Mouse (Mus musculus) heart, adult 2 months (tissue): Measurements from ENCODE around the gene Pik3r2.

Source experiments
- CTCF ChIP-seq: fragments of 200-600 bp; IDR thresholded peaks from 2 replicates; pipeline ENCODE4 v1.8.1; 2022; ENCODE audit warnings: antibody characterized with exemption, mild to moderate bottlenecking, moderate library complexity
- EP300 ChIP-seq: fragments of 200-500 bp; IDR thresholded peaks from 2 replicates; pipeline ENCODE4 v1.6.1; 2011; ENCODE audit warnings: low read depth, low read length, control low read depth; ENCODE audit not compliant: insufficient read depth
- POLR2A ChIP-seq: fragments of 200-500 bp; IDR thresholded peaks from 2 replicates; pipeline ENCODE4 v1.6.1; 2011; ENCODE audit warnings: mild to moderate bottlenecking, low read depth, low read length, control low read depth; ENCODE audit not compliant: insufficient read depth

- no peak for TF ChIP-seq POLR2A
- TF ChIP-seq EP300: 0 out of 2 replicates have a peak, but pooled peaks have one; percentile 18
- TF ChIP-seq CTCF: no peak
Measured at GRCm38 (mm10) chr8:70798281-70798680, 21.8 kb upstream of the Pik3r2 start.
